Comparison of ENCODE assay signal across 13 mouse cellular contexts in the genomic region with DNA sequence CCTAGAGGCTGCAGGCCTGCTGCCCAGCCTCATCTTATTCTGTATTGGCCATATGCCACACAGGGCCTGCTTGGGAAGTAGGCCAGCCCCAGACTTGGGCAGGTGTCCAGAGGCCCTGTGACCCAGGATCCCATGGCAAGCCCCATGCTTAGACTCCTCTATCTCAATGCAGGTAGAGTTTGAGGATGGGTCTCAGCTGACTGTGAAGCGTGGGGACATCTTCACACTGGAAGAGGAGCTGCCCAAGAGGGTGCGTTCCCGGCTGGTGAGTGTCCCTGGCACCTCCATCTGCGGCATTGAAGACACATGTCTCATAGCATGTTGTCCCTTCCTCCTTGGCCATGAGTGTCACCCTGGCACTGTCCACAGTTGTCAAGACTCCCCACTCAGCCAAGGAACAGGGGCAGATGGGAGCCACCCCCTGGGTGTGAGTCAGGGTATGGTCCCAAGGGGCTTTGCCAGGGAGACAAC.
A peak's percentile ranks its signal among the peaks of the same experiment; 100 is the strongest.
DNase-seq lines count a peak whose midpoint lies in the region; ATAC-seq and TF ChIP-seq lines count a peak whose summit lies in the region.
"Had no signal": no experiment of that assay in that cellular context is flagged by ENCODE, and none has a peak within 500 bp of the region (broad histone marks: within the 10 kb centered on the region; RNA-seq: fewer than 3 reads in every experiment).

No protein-coding gene starts in this region.

- no peak overlapping the region for H3K4me3 ChIP-seq in kidney, embryonic 15.5 days (replicated peaks)
- no peak overlapping the region for H3K4me3 ChIP-seq in cerebellum, adult 2 months (replicated peaks; ENCODE audit: insufficient read depth, low read depth, low read length)
- no peak overlapping the region for H3K4me3 ChIP-seq in embryonic facial prominence, embryonic 10.5 days
- H3K4me3 ChIP-seq: hindbrain, embryonic 12.5 days; neural tube, embryonic 15.5 days had no signal

- 95% methylated on average over 4 of the region's 4 CpGs for WGBS in kidney, embryonic 15.5 days
- WGBS in cerebellum, adult 2 months, result 20% methylated on average over 4 of the region's 4 CpGs
- 98% methylated on average over 4 of the region's 4 CpGs for WGBS in embryonic facial prominence, embryonic 10.5 days

- no peaks in the 10 kb centered on the region for H3K27me3 ChIP-seq in kidney, embryonic 15.5 days
- no peaks in the 10 kb centered on the region for H3K27me3 ChIP-seq in cerebellum, adult 2 months (ENCODE audit: control insufficient read depth, insufficient read depth, low read length)
- no peaks in the 10 kb centered on the region for H3K27me3 ChIP-seq in embryonic facial prominence, embryonic 10.5 days (replicated peaks; ENCODE audit: low read depth, poor library complexity, severe bottlenecking)
- H3K27me3 ChIP-seq: hindbrain, embryonic 12.5 days; neural tube, embryonic 15.5 days had no signal

- H3K4me2 ChIP-seq in kidney, embryonic 15.5 days, result no peak overlapping the region
- H3K4me2 ChIP-seq: hindbrain, embryonic 12.5 days; neural tube, embryonic 15.5 days had no signal

- ATAC-seq in kidney, embryonic 15.5 days (replicated peaks; ENCODE audit: low FRiP score), result no peak

- DNase-seq in gastrocnemius, adult 18-20 months (ENCODE audit: low spot score), result peak; percentile 74
- no peak for DNase-seq in gastrocnemius, postnatal 10 days
- peak; percentile 21 for DNase-seq in kidney, postnatal 14 days
- peak; percentile 75 to 84 for DNase-seq in cerebellum, adult 2 months
- DNase-seq in heart, postnatal 14 days, result peak; percentile 49 to 55
- DNase-seq in layer of hippocampus, adult 9-11 months, result no peak
- no peak for DNase-seq in embryonic facial prominence, embryonic 10.5 days (ENCODE audit: low spot score)
- DNase-seq: right cerebral cortex, postnatal 14 days had no signal

- H3K9me3 ChIP-seq in kidney, embryonic 15.5 days (replicated peaks), result no peaks in the 10 kb centered on the region
- no peaks in the 10 kb centered on the region for H3K9me3 ChIP-seq in embryonic facial prominence, embryonic 10.5 days
- H3K9me3 ChIP-seq: hindbrain, embryonic 12.5 days; neural tube, embryonic 15.5 days had no signal

- peaks cover 88% of the 10 kb centered on the region for H3K36me3 ChIP-seq in kidney, embryonic 15.5 days
- peaks cover 92% of the 10 kb centered on the region for H3K36me3 ChIP-seq in embryonic facial prominence, embryonic 10.5 days (replicated peaks)

- intact Hi-C loops in heart, postnatal 14 days (cut with DNase I), result no loop called here

- H3K4me1 ChIP-seq in kidney, embryonic 15.5 days, result no peaks in the 10 kb centered on the region
- H3K4me1 ChIP-seq in cerebellum, adult 2 months (ENCODE audit: control insufficient read depth, insufficient read depth, low read length), result peaks cover 35% of the 10 kb centered on the region
- 0 out of 2 replicates have a peak, but pooled peaks cover under 1% of the 10 kb centered on the region for H3K4me1 ChIP-seq in embryonic facial prominence, embryonic 10.5 days
- H3K4me1 ChIP-seq: hindbrain, embryonic 12.5 days had no signal

- no peak overlapping the region for H3K27ac ChIP-seq in kidney, embryonic 15.5 days
- peak overlapping the region; percentile 26 for H3K27ac ChIP-seq in cerebellum, adult 2 months (ENCODE audit: insufficient read depth, low read length)
- H3K27ac ChIP-seq in embryonic facial prominence, embryonic 10.5 days (replicated peaks), result no peak overlapping the region
- H3K27ac ChIP-seq: hindbrain, embryonic 12.5 days; macrophage; neural tube, embryonic 15.5 days; stomach, postnatal 0 days had no signal

- no peak for TF ChIP-seq CTCF in cerebellum, adult 2 months (IDR thresholded peaks at IDR 0.05; ENCODE audit: borderline replicate concordance, insufficient read depth, low read depth, low read length)

- no peak overlapping the region for H3K9ac ChIP-seq in kidney, embryonic 15.5 days
- H3K9ac ChIP-seq: hindbrain, embryonic 12.5 days; neural tube, embryonic 15.5 days had no signal

- TF ChIP-seq POLR2A in cerebellum, adult 2 months (IDR thresholded peaks at IDR 0.05; ENCODE audit: borderline replicate concordance, insufficient read depth, low read length), result no peak

Comparison
In these comparisons a context has a peak if more than half of its experiments do, and no peak if none do; other contexts are left out.
1. DNase-seq: peak in gastrocnemius, adult 18-20 months (single experiment), kidney, postnatal 14 days (single experiment), cerebellum, adult 2 months (2 of 2) and heart, postnatal 14 days (2 of 2); none in gastrocnemius, postnatal 10 days (single experiment), layer of hippocampus, adult 9-11 months (single experiment) and embryonic facial prominence, embryonic 10.5 days (single experiment).